Mouse (Mus musculus) megakaryocyte, embryonic 14.5 days (primary cell): Measurements from ENCODE around the gene Senp5.

ENCODE experiments used
- FLI1 ChIP-seq: IDR thresholded peaks from 2 replicates; pipeline ENCODE4 v1.6.1; 2012; ENCODE audit warnings: low read length, inconsistent platforms, mixed read lengths
- GATA1 ChIP-seq: IDR thresholded peaks from 3 replicates; pipeline ENCODE4 v1.6.1; 2012; ENCODE audit warnings: mixed read lengths, low read length, inconsistent platforms, borderline replicate concordance

GRCm38 (mm10) chr16:31947333-31947732 is 55.8 kb downstream of the Senp5 start:
- TF ChIP-seq GATA1: no peak
- no peak for TF ChIP-seq FLI1
